Mouse (Mus musculus) inflammation-experienced regulatory T-cells, adult 6 months (primary cell): ENCODE results near the gene Drap1. TPM values are rescaled to one million over a fixed set of nuclear protein-coding genes. Genes with fewer than 3 reads are reported as not detected.

Experiments
- ATAC-seq: one replicate; pipeline ENCODE4 v1.8.0; 2017
- polyA plus RNA-seq, 3 experiments: library from polyadenylated mRNA; unstranded; fragments of 100-300 nt; shearing (Covaris generic); gene quantifications; one replicate each; pipeline ENCODE4 v1.2.1; 2017

Gene Drap1
- 10 to 100 TPM; 43.1 to 54.2 (median 47.1) TPM for polyA plus RNA-seq

DNA sequence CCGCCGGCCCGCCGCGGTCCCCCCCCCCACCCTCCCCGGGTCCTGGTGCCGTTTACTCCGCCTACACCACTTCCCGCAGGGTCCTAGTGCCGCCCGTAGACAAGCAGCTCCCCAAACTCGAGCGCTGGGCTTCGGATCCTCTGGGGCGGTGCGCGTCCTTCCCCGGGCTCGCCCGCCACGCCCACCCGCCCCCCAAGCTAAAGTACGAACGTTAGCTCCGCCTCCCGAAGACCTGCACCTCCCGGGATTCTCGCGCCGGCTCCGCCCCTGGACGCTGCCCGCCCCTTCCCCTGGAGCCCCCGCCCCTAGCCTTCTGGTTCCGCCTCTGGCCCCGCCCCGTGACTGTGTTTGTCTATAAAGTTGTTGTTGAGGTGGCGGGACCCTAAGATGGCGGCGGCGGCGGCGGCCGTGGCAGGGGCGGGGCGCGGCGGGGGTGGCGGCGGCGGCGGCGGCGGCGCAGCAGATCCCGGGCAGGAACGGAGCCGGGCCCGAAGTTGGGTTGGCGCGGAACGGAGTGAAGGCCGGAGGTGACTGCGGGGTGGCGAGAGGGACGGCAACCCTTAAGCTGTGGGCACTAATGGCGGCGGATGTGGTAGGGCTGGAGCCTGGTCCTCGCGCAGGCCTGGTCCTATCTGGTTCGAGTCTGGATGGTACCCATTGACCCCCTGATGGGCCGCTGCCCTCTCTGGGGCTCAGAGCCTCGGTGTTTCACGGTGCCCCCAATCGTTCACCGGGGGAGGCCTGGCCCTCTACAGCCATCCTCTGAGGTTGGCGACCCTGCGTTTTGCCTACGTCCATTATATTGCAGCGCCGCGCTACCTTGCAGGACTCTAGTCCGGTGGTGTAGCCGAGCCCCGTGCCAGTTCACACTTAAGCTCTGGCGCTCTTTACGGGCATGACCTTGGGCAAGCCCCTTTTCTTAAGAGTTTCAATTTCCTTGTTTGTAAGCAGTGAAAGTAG lies at the start of gene Drap1, which contains the start of gene AI837181:
Gene Drap1 (minus strand): TSS at position 198 of the 960 bp plus-strand sequence.
Gene AI837181 (plus strand): TSS at position 363 of the 960 bp plus-strand sequence.
- ATAC-seq = peak; percentile 72

- ATAC-seq = peak; percentile 43
Measured at GRCm38 (mm10) chr19:5473720-5474119, 48.9 kb upstream of the Drap1 start, which contains the start of gene Efemp2. Efemp2 (plus strand) TSS chr19:5473954.

DNA sequence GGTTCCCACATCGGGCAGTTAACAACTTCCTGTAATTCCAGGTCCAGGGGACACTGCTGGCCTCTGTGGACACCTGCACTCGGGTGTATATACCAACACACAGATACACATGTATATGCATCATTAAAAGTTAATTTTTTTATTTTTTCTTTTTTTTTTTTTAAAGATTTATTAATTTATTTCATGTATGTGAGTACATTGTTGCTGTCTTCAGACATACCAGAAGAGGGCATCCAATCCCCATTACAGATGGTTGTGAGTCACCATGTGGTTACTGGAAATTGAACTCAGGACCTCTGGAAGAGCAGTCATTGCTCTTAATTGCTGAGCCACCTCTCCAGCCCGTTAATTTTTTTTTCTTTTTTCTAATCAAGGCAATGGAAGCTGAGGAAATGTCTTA lies 48.1 kb upstream of the Drap1 start:
- ATAC-seq = no peak

DNA sequence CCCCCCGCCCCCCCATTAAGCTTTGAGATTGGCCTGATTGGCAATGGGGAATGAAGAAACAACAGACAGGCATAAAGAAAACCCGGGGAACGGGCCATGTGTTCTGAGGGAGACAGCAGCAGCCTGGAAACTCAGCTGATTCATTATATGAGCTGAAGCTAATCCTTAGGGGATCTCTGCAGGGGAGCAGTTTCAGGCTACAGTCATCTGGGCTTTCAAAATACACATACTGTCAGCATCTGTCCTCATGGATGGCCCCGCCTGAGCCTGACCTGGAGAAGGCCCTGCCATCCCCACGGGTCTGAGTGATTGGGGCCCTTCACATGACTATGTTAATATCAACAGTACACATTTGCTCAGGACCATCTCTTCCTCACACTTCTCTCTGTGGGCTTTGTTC lies 47.1 kb upstream of the Drap1 start:
- ATAC-seq = no peak

- peak; percentile 87 for ATAC-seq
Measured at GRCm38 (mm10) chr19:5468374-5468773, 43.6 kb upstream of the Drap1 start, which contains the start of gene Ctsw. Ctsw (minus strand) TSS chr19:5468507.

DNA sequence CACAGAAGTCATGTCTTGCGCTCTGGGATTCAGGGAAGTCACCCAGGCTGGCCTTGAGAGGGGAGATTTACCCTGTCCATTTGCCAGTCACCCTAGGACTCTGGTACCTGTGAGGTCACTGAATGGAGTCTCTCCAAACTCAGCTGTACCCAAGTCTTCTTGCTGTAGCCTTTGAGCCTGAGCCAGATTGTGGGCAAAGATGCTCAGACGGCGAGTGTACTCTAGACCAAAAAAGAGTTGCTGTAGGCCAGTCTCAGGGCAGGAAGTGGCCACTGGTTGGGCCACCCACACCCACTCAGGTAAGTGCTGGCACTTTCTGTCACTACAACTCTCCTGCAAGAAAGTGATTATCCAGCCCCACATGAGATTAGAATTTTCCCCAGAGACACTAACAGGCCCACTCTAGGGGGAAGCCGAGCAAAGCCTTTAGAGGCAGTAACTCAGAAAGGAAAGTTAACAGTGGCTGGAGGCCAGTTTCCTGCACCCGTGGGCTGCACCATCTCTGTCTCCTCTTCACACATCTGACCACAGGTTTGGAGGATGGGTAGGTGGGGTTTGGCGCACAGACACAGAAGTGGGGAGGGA lies 42.2 kb upstream of the Drap1 start:
- ATAC-seq = no peak

- no peak for ATAC-seq
Measured at GRCm38 (mm10) chr19:5465037-5465436, 40.3 kb upstream of the Drap1 start.

- no peak for ATAC-seq
Measured at GRCm38 (mm10) chr19:5463791-5464562, 39.2 kb upstream of the Drap1 start.

DNA sequence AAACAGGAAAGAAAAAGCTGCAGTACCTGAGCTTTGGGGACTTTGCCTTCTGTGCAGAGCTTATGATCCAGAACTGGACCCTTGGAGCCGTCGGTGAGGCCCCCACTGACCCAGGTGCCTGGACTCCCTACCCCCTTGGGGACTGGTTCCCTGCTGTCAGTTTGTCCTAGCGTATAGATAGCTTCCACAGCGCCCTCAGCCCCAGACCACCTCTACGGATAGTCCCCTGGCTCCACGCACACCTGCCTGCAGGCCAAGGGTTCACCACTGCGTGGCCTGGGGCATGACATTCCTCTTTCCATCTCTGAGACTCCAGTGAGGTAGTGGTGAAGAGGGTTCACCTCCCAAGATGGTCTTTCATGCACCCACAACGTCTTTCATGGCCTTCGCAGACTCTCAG lies 38.4 kb upstream of the Drap1 start:
- no peak for ATAC-seq

DNA sequence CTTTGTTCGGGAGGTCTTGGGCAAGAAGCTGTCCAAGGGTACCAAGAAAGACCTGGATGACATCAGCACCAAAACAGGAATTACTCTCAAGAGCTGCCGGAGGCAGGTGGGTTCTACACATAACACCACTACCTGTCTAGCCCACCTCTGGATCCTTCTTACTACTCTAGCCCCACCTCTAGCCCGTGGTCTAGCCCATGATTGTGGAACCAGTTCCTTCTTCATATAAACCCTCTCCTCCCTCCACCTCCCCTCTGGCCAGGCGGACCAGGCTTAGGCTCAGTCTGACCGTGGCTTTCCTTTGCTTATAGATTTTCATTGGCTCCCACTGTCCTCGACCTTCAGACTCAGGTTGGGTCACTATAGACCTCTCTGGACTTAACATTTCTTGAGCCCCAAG lies 36.6 kb upstream of the Drap1 start:
- ATAC-seq = no peak

- ATAC-seq = peak; percentile 60
Measured at GRCm38 (mm10) chr19:5460465-5460911, 35.7 kb upstream of the Drap1 start, which contains the start of gene Fibp. Fibp (plus strand) TSS chr19:5460615.

GRCm38 (mm10) chr19:5459896-5460295 lies 35.1 kb upstream of the Drap1 start:
- no peak for ATAC-seq

GRCm38 (mm10) chr19:5459019-5459418 lies 34.2 kb upstream of the Drap1 start:
- no peak for ATAC-seq

- peak; percentile 7 for ATAC-seq
Measured at GRCm38 (mm10) chr19:5457746-5458442, 33.1 kb upstream of the Drap1 start, which contains the start of gene Ccdc85b. Ccdc85b (minus strand) TSS chr19:5457894.

DNA sequence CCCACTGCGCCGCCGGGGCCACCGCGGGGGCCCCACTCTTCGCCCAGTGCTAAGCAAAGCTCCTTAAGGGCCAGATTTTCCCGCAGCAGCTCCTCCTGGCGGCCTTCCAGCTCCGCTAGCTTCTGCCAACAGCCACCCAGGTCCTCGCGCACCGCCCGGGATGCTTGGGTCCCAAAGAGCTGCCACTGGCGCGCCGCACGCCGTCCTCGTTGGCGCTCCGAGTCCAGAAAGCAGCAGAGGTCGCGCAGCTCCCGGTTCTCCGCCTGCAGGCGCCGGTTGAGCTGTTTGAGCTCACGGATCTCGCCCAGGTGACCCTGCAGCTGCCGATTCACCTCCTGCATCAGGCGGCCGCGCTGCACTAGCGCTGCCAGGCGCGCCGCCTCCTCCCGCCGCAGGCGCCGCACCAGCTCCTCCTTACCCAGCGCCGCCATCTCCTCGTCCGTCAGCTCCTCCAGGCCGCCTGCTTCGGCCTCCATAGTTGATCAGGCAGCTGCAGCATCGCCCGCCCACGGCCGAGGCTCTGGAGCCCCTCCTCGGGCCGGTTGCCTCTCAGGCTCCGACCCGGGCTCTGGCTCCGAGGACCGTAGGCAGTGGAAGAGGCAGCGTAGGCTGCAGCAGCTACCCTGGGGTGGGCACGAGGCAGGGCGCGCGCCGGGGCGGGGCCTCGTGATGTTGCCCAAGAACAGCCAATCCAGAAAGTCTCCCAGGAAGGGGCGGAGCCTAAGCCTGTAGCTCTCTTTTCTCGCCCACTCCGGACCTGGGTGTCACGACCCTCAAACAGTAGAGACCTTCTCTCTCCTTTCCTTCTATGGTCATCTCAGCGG lies 32.4 kb upstream of the Drap1 start:
- peak; percentile 90 for ATAC-seq

- no peak for ATAC-seq
Measured at GRCm38 (mm10) chr19:5456241-5456921, 31.6 kb upstream of the Drap1 start.

DNA sequence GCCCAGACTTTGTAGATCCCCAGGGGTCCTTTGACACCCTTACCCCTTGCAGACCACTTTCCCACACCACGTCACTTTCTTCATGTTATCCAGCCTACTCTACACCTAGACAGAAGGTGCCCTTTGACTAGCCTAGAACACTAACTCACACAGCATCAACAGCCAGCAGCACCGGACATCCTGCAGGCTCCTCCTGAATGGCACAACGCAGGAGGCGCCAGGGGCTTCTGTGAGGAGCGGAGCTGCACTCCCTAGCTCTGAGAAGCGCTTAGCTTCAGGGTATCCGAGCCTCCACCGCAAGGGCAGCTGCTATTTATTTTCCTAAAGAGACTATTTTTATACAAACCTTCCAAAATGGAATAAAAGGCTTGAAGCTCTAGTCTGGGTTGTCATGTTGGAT lies 30.8 kb upstream of the Drap1 start:
- ATAC-seq = no peak

- no peak for ATAC-seq
Measured at GRCm38 (mm10) chr19:5455037-5455436, 30.3 kb upstream of the Drap1 start.

GRCm38 (mm10) chr19:5451766-5452165 lies 27.0 kb upstream of the Drap1 start:
- ATAC-seq = no peak

- no peak for ATAC-seq
Measured at GRCm38 (mm10) chr19:5449673-5450072, 24.9 kb upstream of the Drap1 start.
